Mouse (Mus musculus): ENCODE measurements around the gene Syt9.

- no peak for TF ChIP-seq CTCF (IDR thresholded peaks at IDR 0.05; ENCODE audit: low read depth, low read length)
- peak; percentile 26 for TF ChIP-seq POLR2A (IDR thresholded peaks at IDR 0.05; ENCODE audit: insufficient read depth, low read length)
- TF ChIP-seq EP300 (IDR thresholded peaks at IDR 0.05; ENCODE audit: insufficient read depth, low read depth, low read length) = no peak
These were observed at the start of gene Syt9 for GRCm38 (mm10) chr7:107370232-107371125.

Data from ES-Bruce4 (cell line).